ENCODE assay signal across 30 mouse cellular contexts in genomic region chr7:48861796-48862195, GRCm38 (mm10). TPM values are rescaled to one million over a fixed set of nuclear protein-coding genes. Genes with fewer than 3 reads are reported as not detected.
"Had no signal": no experiment of that assay in that cellular context is flagged by ENCODE, and none has a peak within 500 bp of the region (broad histone marks: within the 10 kb centered on the region; RNA-seq: fewer than 3 reads in every experiment).

No protein-coding gene starts in this region.

- H3K4me3 ChIP-seq: heart, embryonic 13.5 days; heart, embryonic 15.5 days; hindbrain, embryonic 13.5 days; hindbrain, embryonic 15.5 days; kidney, embryonic 15.5 days; layer of hippocampus, adult 2 months; left cerebral cortex, adult 2 months; limb, embryonic 10.5 days; limb, embryonic 12.5 days had no signal

- DNase-seq: forebrain, postnatal 0 days; gastrocnemius, postnatal 14 days; gastrocnemius, postnatal 36 days; heart, adult 18-20 months; heart, postnatal 14 days; heart, postnatal 36 days; kidney, adult 11 months; kidney, adult 2 months; kidney, adult 9 months; kidney, postnatal 14 days; kidney, postnatal 4 days; liver had no signal

- H3K9me3 ChIP-seq: heart, embryonic 13.5 days; heart, embryonic 15.5 days; hindbrain, embryonic 13.5 days; hindbrain, embryonic 15.5 days; kidney, embryonic 15.5 days; limb, embryonic 10.5 days; limb, embryonic 12.5 days had no signal

- H3K27me3 ChIP-seq: heart, embryonic 13.5 days; heart, embryonic 15.5 days; hindbrain, embryonic 13.5 days; hindbrain, embryonic 15.5 days; kidney, embryonic 15.5 days; limb, embryonic 12.5 days had no signal

- ATAC-seq: forebrain, postnatal 0 days; hindbrain, postnatal 0 days; intestine, embryonic 16.5 days had no signal

- H3K4me1 ChIP-seq: hindbrain, embryonic 13.5 days; hindbrain, embryonic 15.5 days; kidney, embryonic 15.5 days; limb, embryonic 10.5 days; limb, embryonic 12.5 days had no signal

- H3K4me2 ChIP-seq: heart, embryonic 13.5 days; heart, embryonic 15.5 days; hindbrain, embryonic 13.5 days; hindbrain, embryonic 15.5 days; kidney, embryonic 15.5 days; limb, embryonic 12.5 days had no signal

- H3K36me3 ChIP-seq: hindbrain, embryonic 15.5 days had no signal

- H3K9ac ChIP-seq: forebrain, postnatal 0 days; heart, embryonic 13.5 days; heart, embryonic 15.5 days; hindbrain, embryonic 13.5 days; hindbrain, embryonic 15.5 days; kidney, embryonic 15.5 days; limb, embryonic 12.5 days had no signal

- H3K27ac ChIP-seq: heart, embryonic 13.5 days; heart, embryonic 15.5 days; hindbrain, embryonic 13.5 days; hindbrain, embryonic 15.5 days; hindbrain, postnatal 0 days; kidney, embryonic 15.5 days; kidney, postnatal 0 days; layer of hippocampus, adult 2 months; left cerebral cortex, adult 2 months; limb, embryonic 10.5 days; limb, embryonic 12.5 days had no signal

RNA-seq across cellular contexts. Expression of gene Csrp3, which starts 14.0 kb away (rescaled TPM):
- total RNA-seq: forebrain, postnatal 0 days; hindbrain, postnatal 0 days; layer of hippocampus, adult 2 months; layer of hippocampus, postnatal 10 days; layer of hippocampus, postnatal 25 days; left cerebral cortex, adult 2 months; left cerebral cortex, postnatal 14 days; left cerebral cortex, postnatal 36 days had no signal
- polyA plus RNA-seq: forebrain, postnatal 0 days; hindbrain, embryonic 11.5 days; hindbrain, postnatal 0 days; intestine, embryonic 14.5 days; kidney, postnatal 0 days had no signal
